Mouse (Mus musculus) B cell, adult 2 months (primary cell): ENCODE data around the gene Itga6.
"Not testable (repeated sequence)": the region's sequence is repeated elsewhere in the genome, so short reads cannot be mapped to it uniquely, and the experiment has no call there.

Source experiments
- DNase-seq, 2 experiments: peaks; one replicate each; pipeline ENCODE4 v3.0.0; 2022

The Itga6 gene

GRCm38 (mm10) chr2:71898335-71898856 is 153.0 kb downstream of the Itga6 start:
- DNase-seq, result peak; percentile 43 to 48

DNA sequence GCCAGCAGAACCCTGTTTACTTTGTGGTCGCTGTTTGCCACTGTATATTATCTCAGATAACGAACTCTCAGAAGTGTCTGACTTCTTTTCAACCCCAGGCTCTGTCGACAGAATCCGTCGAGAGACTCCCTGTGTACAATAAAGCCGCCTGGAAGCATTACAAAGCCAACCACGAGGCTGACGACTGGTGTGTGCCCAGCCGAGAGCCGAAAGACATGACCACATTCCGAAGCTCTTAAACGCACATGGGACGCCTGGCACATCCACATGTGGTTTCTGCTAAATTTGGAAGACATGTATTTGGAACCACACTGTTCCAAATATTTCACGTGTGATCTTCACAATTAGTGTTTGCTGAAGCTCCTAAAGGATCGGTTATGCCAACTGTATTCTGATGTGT is 154.5 kb downstream of the Itga6 start:
- DNase-seq, result no peak

DNA sequence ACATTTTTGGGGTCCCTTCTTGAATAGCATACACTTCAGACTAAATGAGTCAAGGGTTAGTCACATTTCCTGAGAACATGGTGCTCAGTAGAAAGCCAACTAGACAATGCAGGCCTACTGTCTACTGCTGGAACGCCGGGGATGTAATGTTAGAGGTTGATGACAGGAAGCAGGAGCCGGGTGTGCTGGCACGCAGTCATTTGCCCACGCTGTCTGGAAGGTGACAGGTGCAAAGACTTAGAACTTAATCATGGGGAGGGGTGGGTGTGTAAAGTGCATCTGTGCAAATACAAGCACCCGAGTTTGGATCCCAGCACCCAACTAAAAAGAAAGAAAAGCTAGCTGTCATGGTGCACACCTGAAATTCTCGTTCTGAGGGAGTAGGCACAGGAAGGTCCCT is 159.7 kb downstream of the Itga6 start:
- DNase-seq, result no peak

DNA sequence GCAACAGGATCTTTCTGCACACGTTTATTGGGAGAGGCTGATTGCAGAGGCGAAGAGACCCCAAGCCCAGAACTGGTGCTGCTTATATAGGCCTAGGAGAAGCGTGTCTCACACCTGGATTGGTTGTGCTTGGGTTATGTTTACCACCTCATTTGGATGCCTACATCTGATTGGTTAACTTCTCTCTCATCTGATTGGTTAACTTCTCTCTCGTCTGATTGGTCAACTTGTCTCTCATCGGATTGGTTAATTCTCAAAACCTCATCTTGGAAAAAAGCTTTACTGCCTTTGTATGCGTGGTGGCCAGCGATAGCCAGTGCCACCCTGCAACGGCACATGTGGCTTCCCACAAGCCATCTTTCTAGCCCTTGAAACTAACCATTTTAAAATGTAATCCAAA is 160.9 kb downstream of the Itga6 start:
- not testable (repeated sequence) for DNase-seq
